Mouse (Mus musculus) liver, adult 2 months (tissue): ENCODE measurements around the gene C87436.

Source experiments
- CTCF ChIP-seq: fragments of 200-500 bp; IDR thresholded peaks from 2 replicates; pipeline ENCODE4 v1.5.1; 2011; ENCODE audit warnings: low read depth, low read length, control low read depth
- POLR2A ChIP-seq: fragments of 200-500 bp; IDR thresholded peaks from 2 replicates; pipeline ENCODE4 v1.6.1; 2011; ENCODE audit warnings: low read length, control low read depth; ENCODE audit not compliant: insufficient read depth; ENCODE audit errors: extremely low read depth

- TF ChIP-seq CTCF (no peak), POLR2A (no peak)
These were observed 18.9 kb upstream of the C87436 start for GRCm38 (mm10) chr6:86419239-86419638.
